Mouse (Mus musculus) myocyte (in vitro differentiated cells): ENCODE results near the gene Cd46.

Experiments used
- MAX ChIP-seq: IDR thresholded peaks from one replicate; pipeline ENCODE4 v1.6.1; 2011; ENCODE audit warnings: low read depth, mild to moderate bottlenecking, control low read depth
- MYOG ChIP-seq, 3 experiments: IDR thresholded peaks; one replicate each; pipeline ENCODE4 v1.6.1; 2011; ENCODE audit warnings: control low read depth in 2 of 3, low read depth in 2 of 3, mild to moderate bottlenecking in 2 of 3; ENCODE audit not compliant: insufficient read length in 2 of 3, control insufficient read depth in 1 of 3, insufficient read depth in 1 of 3
- POLR2A ChIP-seq: IDR thresholded peaks from one replicate; pipeline ENCODE4 v1.6.1; 2011; ENCODE audit warnings: low read depth, mild to moderate bottlenecking, control low read depth, moderate library complexity; ENCODE audit not compliant: insufficient read length
- USF1 ChIP-seq: IDR thresholded peaks from one replicate; pipeline ENCODE4 v1.6.1; 2011; ENCODE audit warnings: low read depth, mild to moderate bottlenecking, control low read depth, moderate library complexity

- TF ChIP-seq MYOG (IDR thresholded peaks at IDR 0.05; ENCODE audit: control insufficient read depth in 1 of 3, insufficient read depth in 1 of 3, insufficient read length in 2 of 3, low read depth in 2 of 3) (no peak), POLR2A (no peak), USF1 (no peak), MAX (no peak)
Measured at GRCm38 (mm10) chr1:195017626-195018025, 74.4 kb downstream of the Cd46 start.
